Mouse (Mus musculus): Measurements from ENCODE around the gene Cfdp1. TPM values are rescaled to one million over a fixed set of nuclear protein-coding genes. Genes with fewer than 3 reads are reported as not detected.

The Cfdp1 gene
- polyA plus RNA-seq, 1 experiment from 2014 or later, result 187 TPM

DNA sequence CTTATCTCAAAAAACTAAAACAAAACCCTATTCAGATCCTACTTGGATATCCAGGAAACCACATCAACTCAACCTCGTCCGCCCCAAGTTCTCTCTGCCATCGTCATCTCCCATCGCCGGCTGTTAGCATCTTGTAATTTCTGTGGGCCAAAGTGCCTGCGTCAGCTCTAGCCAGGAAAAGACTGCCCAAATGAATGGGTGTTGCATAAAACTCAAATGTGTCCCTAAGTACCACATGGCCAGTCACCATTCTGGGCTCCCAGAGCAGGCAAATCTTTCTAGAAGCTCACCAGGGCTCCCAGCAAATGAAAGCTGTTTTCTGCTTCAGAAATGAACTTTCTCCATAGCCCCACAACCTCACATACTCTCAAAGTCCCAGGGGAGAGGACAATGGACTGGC is 112.5 kb downstream of the Cfdp1 start:
- Histone ChIP-seq H3K4me1 (replicated peaks) (peaks cover 78% of the 10 kb centered on the region), H3K9ac (no peak overlapping the region)

DNA sequence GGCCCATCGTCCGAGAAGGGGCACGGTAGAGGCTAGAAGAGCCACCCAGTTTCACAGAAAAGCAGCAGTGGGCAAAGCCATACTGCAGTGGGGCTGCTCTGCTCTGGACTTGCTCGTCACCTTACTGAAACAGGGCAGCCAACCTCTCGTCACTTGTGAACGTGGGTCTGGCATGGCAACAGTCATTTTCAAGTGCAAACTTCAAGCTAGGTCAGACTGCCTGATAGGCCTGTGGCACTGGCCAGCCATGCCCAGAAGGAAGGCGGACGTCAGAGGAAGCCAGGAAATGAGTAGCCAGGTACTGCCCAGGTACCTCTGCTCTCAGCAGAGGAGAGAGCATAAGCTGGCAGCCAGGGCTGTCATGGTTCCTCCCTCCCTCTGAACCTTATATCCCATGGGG is 113.1 kb downstream of the Cfdp1 start:
- Histone ChIP-seq H3K36me3 (no peaks in the 10 kb centered on the region), H3K9me3 (no peaks in the 10 kb centered on the region), H3K27me3 (replicated peaks) (no peaks in the 10 kb centered on the region), H3K4me3 (replicated peaks) (no peak overlapping the region), H3K4me1 (replicated peaks) (peaks cover 78% of the 10 kb centered on the region), H3K9ac (peak overlapping the region; percentile 10; the same call in 1 of the 2 replicates), H3K4me2 (replicated peaks) (peak overlapping the region; percentile 77; the same call in 1 of the 2 replicates), H3K27ac (no peak overlapping the region)
- no peak for ATAC-seq
- WGBS, result 77% methylated on average over 8 of the region's 8 CpGs

More for the DNA sequence above, 112.5 kb downstream of the Cfdp1 start:
- H3K27ac ChIP-seq, result peak overlapping the region; percentile 82; the same call in 1 of the 2 replicates
- 69% methylated on average over 6 of the region's 6 CpGs for WGBS
- ATAC-seq, result no peak
- peak overlapping the region; percentile 77 for H3K4me2 ChIP-seq (replicated peaks)
- H3K27me3 ChIP-seq (replicated peaks), result no peaks in the 10 kb centered on the region
- H3K4me3 ChIP-seq (replicated peaks), result no peak overlapping the region
- H3K36me3 ChIP-seq, result no peaks in the 10 kb centered on the region
- no peaks in the 10 kb centered on the region for H3K9me3 ChIP-seq

DNA sequence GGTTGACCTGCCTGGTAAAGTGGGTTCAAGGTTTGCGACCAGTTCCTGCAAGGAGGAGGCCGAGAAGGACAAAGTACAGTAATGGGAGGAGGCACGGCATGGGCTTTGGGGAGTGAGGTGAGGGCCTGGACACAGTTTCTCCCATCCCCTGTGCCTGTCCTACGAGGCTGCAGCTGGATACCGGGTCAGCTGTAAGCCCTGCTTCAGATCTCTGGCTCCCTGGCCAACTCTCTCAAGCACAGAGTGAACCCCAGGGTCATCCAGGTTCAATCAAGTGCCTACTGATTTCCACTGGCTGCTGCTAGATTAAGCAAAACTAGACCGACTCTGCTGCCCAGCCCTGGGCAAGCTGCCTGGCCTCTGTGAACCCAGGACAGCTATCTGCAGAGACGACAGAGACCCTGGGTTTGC is 113.8 kb downstream of the Cfdp1 start:
- peak; percentile 37 for ATAC-seq
- Histone ChIP-seq H3K4me2 (replicated peaks) (peak overlapping the region; percentile 37), H3K27ac (peak overlapping the region; percentile 37), H3K4me3 (replicated peaks) (no peak overlapping the region), H3K27me3 (replicated peaks) (no peaks in the 10 kb centered on the region), H3K9ac (peak overlapping the region; percentile 10; the same call in 1 of the 2 replicates), H3K36me3 (no peaks in the 10 kb centered on the region), H3K9me3 (no peaks in the 10 kb centered on the region), H3K4me1 (replicated peaks) (peaks cover 78% of the 10 kb centered on the region)
- WGBS, result 50% methylated on average over 7 of the region's 7 CpGs

DNA sequence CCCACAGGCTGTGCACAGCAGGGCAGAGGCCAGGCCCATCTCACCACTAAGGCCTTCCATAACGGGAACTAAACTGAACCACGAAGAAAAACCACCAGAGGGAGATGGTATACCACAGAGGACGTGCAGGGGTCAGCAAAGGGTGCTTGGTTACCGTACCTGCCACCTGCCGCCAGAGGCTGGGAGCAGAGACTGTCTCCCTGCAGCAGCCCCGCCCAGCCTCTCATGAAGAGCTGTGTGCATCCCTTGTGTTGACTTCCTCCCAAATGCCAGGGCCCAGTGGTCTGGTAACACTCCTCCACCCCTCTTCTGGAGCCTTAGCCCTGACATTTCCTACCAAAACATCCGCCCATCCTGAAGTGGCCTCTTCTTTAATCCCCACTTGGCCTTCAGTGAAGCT is 114.5 kb downstream of the Cfdp1 start:
- Histone ChIP-seq H3K27me3 (replicated peaks) (no peaks in the 10 kb centered on the region), H3K9me3 (no peaks in the 10 kb centered on the region), H3K4me3 (replicated peaks) (no peak overlapping the region), H3K9ac (0 out of 2 replicates have a peak overlapping the region, but pooled peaks have one; percentile 5), H3K4me2 (replicated peaks) (peak overlapping the region; percentile 37), H3K4me1 (replicated peaks) (peaks cover 82% of the 10 kb centered on the region), H3K36me3 (no peaks in the 10 kb centered on the region), H3K27ac (peak overlapping the region; percentile 37; the same call in 1 of the 2 replicates)
- 38% methylated on average over 7 of the region's 7 CpGs for WGBS
- ATAC-seq, result no peak

DNA sequence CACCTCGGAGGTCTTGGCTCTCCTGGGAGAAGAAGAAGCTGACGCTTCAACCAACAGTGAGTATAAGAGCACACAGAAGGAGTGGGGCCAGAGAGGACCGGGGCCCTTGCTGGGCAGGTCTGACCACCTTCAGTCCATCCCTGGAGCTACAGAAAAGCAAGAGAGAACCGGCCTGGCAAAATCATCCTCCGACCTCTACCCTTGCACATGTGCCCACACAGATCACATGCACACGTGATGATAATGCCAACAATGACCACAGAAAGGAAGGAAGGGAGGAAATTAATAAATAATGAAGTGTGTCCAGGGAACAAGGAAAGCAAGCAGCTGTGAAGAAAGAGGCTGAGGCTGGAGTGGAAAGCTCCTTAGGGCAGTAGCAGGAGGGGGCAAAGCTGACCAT is 115.2 kb downstream of the Cfdp1 start:
- H3K27me3 ChIP-seq (replicated peaks), result no peaks in the 10 kb centered on the region
- H3K36me3 ChIP-seq, result no peaks in the 10 kb centered on the region
- H3K9ac ChIP-seq, result 0 out of 2 replicates have a peak overlapping the region, but pooled peaks have one; percentile 5
- H3K4me3 ChIP-seq (replicated peaks), result no peak overlapping the region
- H3K4me1 ChIP-seq (replicated peaks), result peaks cover 82% of the 10 kb centered on the region
- 64% methylated on average over 6 of the region's 6 CpGs for WGBS
- no peaks in the 10 kb centered on the region for H3K9me3 ChIP-seq
- no peak overlapping the region for H3K4me2 ChIP-seq (replicated peaks)
- no peak overlapping the region for H3K27ac ChIP-seq
- no peak for ATAC-seq

DNA sequence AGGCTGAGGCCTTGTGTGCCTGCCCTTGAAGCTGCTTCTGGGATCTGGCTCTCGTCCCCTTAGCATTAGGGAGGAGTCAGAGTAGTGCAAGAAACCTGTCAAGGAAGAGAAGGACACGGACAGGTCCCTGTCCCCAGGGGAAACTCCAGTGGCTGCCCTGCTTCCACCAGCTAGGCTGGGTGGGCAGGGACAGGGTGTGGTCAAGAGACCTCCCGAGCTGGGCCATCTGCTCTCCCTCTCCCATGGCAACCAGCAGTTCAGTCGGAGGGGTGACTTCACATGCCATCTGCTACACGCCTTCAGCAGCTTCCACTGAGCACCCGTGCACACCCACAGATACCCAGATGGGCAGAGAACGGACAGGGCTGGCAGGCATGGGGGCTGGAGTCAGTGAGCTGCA is 117.8 kb downstream of the Cfdp1 start:
- H3K27me3 ChIP-seq (replicated peaks), result no peaks in the 10 kb centered on the region
- ATAC-seq, result no peak
- H3K4me2 ChIP-seq (replicated peaks), result no peak overlapping the region
- WGBS, result 41% methylated on average over 7 of the region's 7 CpGs
- H3K9me3 ChIP-seq, result no peaks in the 10 kb centered on the region
- H3K4me1 ChIP-seq (replicated peaks), result peaks cover 82% of the 10 kb centered on the region
- no peaks in the 10 kb centered on the region for H3K36me3 ChIP-seq
- no peak overlapping the region for H3K4me3 ChIP-seq (replicated peaks)
- peak overlapping the region; percentile 90 for H3K27ac ChIP-seq
- H3K9ac ChIP-seq, result 0 out of 2 replicates have a peak overlapping the region, but pooled peaks have one; percentile 8

DNA sequence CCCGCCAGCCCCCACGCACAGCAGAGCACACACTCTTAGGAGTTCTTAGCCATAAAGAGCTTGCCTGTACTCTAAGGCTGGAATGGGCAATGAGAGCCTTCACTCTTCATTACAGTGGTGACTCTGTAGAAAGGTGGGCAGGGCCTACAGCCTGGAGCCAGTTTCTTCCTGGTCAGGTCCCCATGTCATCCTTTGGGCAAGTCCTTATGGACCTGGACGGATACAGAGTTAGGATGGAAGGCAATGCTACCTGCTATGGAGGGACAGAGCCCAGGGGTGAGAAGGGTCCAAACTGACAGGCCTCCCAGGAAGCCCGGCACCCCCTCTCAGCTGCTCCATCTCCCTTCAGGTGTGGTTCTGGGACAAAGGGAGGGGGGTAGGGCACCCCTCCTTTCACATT is 118.3 kb downstream of the Cfdp1 start:
- Histone ChIP-seq H3K36me3 (no peaks in the 10 kb centered on the region), H3K4me1 (replicated peaks) (peaks cover 82% of the 10 kb centered on the region), H3K27ac (peak overlapping the region; percentile 90), H3K4me3 (replicated peaks) (no peak overlapping the region), H3K4me2 (replicated peaks) (no peak overlapping the region; the same call in 1 of the 2 replicates), H3K27me3 (replicated peaks) (no peaks in the 10 kb centered on the region), H3K9ac (0 out of 2 replicates have a peak overlapping the region, but pooled peaks have one; percentile 8), H3K9me3 (no peaks in the 10 kb centered on the region)
- 71% methylated on average over 4 of the region's 4 CpGs for WGBS
- no peak for ATAC-seq

DNA sequence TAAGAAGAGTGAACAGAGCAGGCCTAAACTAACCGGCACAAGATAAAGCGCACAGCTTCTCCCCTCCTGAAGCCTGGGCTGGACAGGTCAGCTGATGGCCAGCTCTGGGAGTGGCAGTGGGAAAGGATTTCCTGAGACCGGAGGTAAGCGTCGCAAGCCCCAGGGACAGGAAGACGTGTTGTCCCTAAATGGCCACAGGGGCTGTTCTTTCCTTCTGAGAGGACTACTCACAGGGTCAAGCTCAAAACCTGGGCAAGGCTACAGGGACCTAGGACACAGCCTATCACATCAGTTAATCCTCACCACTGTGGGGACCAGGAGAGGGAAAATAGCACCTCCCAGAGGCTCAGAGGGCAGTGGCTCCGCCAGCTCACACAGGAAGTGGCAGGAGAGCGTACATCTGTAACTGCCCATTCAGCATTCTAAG is 118.7 kb downstream of the Cfdp1 start:
- 70% methylated on average over 8 of the region's 8 CpGs for WGBS
- peaks cover 82% of the 10 kb centered on the region for H3K4me1 ChIP-seq (replicated peaks)
- no peak for ATAC-seq
- H3K4me2 ChIP-seq (replicated peaks), result peak overlapping the region; percentile 17; the same call in 1 of the 2 replicates
- H3K4me3 ChIP-seq (replicated peaks), result no peak overlapping the region
- H3K27ac ChIP-seq, result peak overlapping the region; percentile 90
- no peak overlapping the region for H3K9ac ChIP-seq
- no peaks in the 10 kb centered on the region for H3K36me3 ChIP-seq
- no peaks in the 10 kb centered on the region for H3K27me3 ChIP-seq (replicated peaks)
- no peaks in the 10 kb centered on the region for H3K9me3 ChIP-seq

DNA sequence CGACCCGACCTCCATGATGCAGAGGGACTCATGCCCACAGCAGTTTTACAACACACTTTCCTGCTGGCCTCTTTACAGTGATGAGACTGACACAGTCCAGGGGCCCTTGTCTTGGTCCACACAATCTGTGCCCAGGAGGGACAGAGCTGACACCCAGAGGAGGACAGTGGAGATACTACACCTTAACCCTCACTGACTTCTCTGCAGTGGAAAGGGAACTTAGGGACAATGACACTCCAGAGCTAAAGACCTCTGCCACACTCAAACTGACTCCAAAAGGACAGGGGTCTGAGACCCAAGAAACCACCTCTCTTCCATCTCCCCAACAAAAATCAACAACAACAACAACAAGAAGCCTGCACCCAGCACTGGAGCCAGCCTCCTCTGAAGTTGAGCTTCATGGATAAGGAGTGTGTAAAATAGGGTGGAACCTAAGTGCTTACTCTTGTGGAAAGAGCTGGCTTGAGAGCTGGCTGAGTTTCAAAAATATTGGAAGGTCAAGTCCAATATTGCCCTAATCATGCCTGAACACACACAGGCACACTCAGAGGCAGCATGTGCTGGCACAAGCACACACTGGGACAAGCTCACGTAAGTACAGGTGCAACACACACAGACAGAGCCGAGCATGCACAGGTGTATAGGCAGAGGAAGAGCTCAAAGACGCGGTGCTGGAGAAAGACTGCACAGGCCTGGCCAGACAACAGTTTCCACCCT is 119.7 kb downstream of the Cfdp1 start:
- Histone ChIP-seq H3K4me3 (replicated peaks) (no peak overlapping the region), H3K9me3 (no peaks in the 10 kb centered on the region), H3K9ac (no peak overlapping the region), H3K27ac (peak overlapping the region; percentile 90), H3K36me3 (no peaks in the 10 kb centered on the region), H3K27me3 (replicated peaks) (no peaks in the 10 kb centered on the region), H3K4me2 (replicated peaks) (peak overlapping the region; percentile 16; the same call in 1 of the 2 replicates), H3K4me1 (replicated peaks) (peaks cover 82% of the 10 kb centered on the region)
- no peak for ATAC-seq
- 44% methylated on average over 6 of the region's 6 CpGs for WGBS

DNA sequence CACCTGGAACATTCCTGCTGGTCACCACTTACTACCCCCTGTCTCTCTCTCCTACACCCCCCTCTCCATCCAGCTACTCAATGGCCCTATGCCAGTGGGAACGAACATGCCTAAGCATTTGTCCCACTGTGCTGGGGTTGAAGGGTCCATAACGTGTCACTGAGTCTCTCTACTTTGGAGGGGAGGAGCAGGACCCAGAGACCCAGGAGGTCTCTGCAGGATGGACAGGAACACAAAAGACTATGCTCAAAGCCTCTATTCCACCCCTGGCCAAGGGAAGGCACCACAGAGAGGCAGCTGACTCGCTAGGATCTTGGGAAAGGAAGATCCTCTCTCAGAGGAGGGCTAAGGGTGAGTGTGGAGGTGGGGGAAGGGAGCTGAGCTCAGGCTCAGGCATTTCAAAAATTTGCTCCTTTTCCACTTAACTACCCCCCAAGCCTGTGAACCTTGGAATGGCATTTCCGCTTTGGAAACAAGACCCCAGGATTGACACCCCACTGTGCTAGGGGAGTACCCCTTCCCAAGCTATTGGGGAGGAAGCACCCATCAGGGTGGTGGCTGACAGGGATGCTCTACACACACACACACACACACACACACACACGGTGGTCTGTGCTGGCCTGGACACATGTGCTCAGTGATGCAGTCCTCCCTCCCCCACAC is 120.4 kb downstream of the Cfdp1 start:
- Histone ChIP-seq H3K4me2 (replicated peaks) (peak overlapping the region; percentile 81), H3K27me3 (replicated peaks) (no peaks in the 10 kb centered on the region), H3K9ac (peak overlapping the region; percentile 74; the same call in 1 of the 2 replicates), H3K4me3 (replicated peaks) (no peak overlapping the region), H3K9me3 (no peaks in the 10 kb centered on the region), H3K36me3 (no peaks in the 10 kb centered on the region), H3K4me1 (replicated peaks) (peaks cover 81% of the 10 kb centered on the region), H3K27ac (peak overlapping the region; percentile 90)
- ATAC-seq, result no peak
- 14% methylated on average over 5 of the region's 5 CpGs for WGBS

DNA sequence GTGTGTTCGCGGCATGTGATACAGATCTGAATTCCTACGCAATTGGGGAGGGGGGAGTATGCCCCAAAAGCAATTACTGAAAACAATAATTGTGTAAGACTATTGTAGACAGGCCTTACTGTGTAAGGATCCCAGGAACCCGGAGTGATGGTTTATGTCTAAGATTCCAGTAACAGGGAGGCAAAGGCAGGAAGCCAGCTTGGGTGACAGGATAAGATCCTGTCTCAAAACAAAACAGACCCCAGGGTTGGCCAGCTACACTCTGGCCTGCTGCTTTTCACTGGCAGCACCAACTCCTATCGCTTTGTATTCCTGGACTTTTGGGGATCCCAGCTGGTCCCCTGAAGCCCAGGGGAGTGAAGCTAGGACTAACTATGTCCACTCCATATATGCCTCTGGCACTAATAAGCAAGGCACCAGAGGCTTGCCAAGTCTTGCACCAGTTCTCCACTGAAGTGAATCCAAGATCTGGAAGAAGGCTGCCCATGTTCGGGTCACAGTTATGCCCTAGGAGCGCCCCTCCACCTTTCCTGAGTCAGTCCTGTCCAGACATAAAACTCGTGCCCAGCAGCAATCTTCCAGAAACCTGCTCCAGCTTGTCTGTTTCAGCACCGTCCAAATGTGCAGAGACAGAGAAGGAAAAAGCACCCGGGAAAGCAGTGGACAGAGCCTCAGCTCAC is 121.5 kb downstream of the Cfdp1 start:
- 19% methylated on average over 10 of the region's 10 CpGs for WGBS
- no peaks in the 10 kb centered on the region for H3K9me3 ChIP-seq
- H3K4me1 ChIP-seq (replicated peaks), result peaks cover 92% of the 10 kb centered on the region
- no peaks in the 10 kb centered on the region for H3K27me3 ChIP-seq (replicated peaks)
- peak overlapping the region; percentile 90 for H3K27ac ChIP-seq
- peak overlapping the region; percentile 72 for H3K4me3 ChIP-seq (replicated peaks)
- H3K9ac ChIP-seq, result peak overlapping the region; percentile 74; the same call in 1 of the 2 replicates
- H3K36me3 ChIP-seq, result no peaks in the 10 kb centered on the region
- H3K4me2 ChIP-seq (replicated peaks), result peak overlapping the region; percentile 81
- peak; percentile 9 for ATAC-seq

DNA sequence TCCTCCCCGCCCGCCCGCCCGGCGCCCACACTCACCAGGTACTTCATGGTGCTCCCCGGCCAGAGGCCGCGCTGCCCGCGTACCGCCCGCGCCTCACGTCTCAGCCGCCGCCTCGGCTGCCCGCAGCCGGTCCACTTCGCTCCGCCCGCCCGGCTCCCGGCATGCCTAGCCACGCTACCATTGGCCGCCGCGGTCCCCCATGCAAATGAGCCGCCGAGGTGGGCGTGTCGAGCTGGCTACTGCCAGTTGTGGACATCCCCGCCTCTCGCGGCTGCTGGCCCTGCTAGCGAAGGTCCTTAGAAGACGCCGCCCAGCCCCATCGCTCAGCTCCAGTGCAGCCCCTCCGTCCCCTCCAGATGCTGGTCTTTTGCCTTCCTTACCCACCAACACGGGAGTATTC is 122.1 kb downstream of the Cfdp1 start:
- Histone ChIP-seq H3K4me2 (replicated peaks) (peak overlapping the region; percentile 81), H3K9ac (peak overlapping the region; percentile 74), H3K36me3 (no peaks in the 10 kb centered on the region), H3K4me1 (replicated peaks) (peaks cover 92% of the 10 kb centered on the region), H3K9me3 (no peaks in the 10 kb centered on the region), H3K27me3 (replicated peaks) (no peaks in the 10 kb centered on the region), H3K27ac (peak overlapping the region; percentile 90), H3K4me3 (replicated peaks) (peak overlapping the region; percentile 72)
- ATAC-seq, result peak; percentile 93
- under 1% methylated on average over 29 of the region's 41 CpGs for WGBS
